Mouse (Mus musculus) frontal cortex, postnatal 25 days (tissue): ENCODE results near the gene Gm43518.

Source experiments
- DNase-seq, 2 experiments: peaks; one replicate each; pipeline ENCODE4 v3.0.0; 2022; ENCODE audit warnings: low spot score in 2 of 2

Gene Gm43518

DNA sequence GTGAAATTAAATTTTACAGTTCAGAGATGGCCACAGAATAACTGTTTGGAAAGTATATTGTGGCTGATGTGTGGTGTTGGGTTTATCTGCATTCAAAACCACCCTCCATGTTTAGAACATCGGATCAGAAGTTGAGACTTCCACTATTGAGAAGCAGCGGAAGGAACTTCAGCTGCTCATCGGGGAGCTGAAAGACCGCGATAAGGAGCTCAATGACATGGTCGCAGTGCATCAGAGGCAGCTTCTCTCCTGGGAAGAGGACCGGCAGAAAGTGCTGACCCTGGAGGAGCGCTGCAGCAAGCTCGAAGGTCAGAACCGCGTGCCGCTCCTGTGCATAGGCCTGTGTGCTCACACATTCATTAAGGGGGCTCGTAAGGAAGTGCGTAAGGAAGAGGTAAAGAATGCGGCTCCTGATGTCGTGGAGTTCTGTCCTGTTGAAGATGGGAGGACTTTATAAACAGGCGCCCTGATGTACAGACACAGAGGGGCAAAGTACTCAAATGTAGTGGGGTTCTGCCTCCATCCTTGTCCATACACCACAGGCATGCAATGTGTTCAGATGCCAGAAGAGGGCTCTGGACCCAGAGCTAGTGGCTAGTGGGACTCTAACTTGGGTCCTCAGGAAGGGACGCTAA lies 6.9 kb downstream of the Gm43518 start:
- no peak for DNase-seq

DNA sequence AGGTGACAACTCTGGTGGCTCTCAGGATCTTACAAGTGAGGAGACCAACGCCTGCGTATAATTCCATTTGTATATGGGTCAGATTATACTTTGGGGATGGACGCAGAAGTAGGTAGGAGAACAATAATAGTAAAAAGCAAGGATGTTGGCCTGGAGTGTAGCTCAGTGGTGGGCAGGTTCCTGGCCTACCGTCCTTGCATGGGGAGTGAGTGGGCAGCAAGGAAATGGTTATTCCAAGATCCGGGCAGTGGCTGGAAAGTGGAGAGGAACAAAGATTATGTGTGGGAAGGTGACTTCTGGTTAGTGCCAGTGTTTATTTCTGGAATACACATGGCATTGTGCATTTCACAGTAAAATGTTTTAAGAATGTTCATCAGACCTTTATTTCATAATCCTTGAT lies 8.7 kb downstream of the Gm43518 start:
- no peak for DNase-seq

DNA sequence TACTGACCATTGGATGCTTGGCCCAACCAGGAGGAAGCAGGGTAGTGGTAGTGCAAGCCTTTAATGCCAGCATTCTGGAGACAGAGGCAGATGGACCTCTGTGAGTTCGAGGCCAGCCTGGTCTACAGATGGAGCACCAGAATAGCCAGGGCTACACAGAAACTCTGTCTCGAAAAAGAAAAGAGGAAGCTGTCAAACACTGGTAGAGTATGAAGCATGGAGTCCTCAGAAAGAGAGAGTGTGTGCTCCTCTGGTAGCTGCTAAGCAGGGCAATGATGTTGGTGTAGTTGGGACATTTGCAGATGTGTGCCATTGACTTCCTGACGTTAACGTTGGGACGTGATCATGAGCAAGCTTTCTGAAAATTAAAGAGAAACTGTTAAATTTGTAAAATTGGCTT lies 11.3 kb downstream of the Gm43518 start:
- DNase-seq = no peak

DNA sequence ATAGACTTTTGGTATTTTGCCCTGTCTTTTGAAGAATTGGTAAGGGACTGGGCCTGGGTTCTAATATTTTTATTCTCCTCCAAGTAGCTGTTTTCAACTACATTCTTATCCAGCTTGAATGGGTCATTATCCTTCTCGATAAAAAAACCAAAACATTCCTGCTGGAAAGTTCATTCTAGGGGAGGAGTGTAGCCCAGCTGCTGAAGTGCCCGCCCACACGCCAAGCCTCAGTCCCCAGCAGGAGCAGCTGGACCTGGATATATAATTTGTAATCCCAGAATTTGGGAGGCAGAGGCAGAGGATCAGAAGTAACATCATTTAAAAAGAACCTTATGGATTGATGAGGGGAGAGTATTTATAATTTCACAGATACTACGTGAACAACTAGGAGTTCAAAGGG lies 19.3 kb downstream of the Gm43518 start:
- no peak for DNase-seq

DNA sequence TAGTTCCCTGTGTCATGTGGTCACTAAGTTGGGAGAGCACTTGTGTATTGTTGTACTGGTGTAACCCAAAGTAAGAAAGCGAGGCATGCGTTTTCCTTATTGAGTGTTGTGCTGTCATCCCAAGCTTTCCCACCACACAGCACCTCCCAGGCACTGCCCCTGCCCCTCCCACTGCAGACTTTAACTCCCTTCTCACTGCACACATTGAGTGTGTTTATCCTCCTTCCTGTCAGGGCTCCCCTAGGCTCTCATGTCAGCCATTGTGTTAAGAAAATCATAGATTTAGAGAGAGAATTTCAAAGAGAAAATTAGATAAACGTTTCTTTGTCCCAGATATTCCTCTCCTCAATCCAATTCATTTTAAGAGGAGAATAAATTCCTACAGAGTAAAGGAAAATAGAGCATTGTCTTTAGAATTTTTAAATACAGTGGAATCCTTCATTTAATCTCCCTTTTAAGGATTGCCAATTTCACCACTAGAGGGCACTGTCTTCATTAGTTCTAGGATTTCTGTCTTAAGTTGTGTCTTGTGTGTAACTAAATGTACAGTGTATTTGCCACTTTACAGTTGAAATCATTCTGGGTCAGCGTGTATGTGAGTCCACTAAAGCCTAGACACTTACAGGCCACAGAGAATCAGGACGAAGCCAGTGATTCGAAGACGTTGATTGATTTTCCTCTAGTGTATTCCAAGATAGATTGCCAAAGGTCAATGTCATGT lies 20.0 kb downstream of the Gm43518 start:
- no peak for DNase-seq

DNA sequence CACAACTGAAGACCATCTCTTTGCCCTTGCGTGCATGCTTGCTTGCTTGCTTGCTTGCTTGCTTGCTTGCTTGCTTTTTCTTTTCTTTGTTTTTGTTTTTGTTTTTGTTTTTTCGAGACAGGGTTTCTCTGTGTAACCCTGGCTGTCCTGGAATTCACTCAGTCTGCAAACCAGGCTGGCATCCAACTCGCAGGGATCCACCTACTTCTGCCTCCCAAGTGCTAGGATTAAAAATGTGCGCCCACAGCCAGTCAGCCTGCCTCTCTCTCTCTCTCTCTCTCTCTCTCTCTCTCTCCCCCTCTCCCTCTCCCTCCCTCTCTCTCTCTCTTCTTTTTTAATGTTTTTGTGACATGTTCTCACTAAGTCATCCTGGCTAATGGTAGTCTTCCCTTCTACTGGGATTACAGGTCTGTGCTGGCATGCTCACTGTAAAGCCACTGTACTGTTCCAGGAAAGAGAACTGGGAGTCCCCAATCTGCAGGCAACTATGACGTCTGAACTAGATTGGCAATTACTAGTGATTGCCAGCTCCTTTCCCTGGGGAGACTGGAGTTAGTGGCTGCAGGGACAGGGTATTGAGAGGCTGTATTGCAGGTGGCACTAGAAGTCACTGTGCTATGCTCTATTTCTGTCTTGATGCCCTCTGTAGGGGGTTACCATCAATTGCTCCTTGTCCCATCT lies 25.3 kb downstream of the Gm43518 start:
- DNase-seq = no peak

DNA sequence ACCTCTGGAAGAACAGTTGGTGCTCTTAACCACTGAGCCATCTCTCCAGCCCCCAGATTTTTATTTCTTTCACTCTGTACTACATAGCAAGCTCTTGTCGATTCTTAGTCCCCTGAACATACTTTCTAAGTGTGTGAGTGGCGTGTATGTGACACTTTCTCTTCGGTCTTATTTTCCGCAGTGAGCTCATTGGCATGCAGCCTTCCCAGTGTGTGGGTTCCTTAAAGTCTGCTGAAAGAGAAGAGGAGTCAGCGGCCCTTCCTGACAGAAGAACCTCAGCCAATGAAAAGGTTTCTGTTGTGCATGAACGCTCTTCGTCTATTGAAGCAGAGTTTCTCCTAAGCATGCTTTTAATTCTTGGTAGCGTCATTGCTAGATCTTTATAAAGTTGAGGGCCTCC lies 30.0 kb downstream of the Gm43518 start:
- DNase-seq = no peak

DNA sequence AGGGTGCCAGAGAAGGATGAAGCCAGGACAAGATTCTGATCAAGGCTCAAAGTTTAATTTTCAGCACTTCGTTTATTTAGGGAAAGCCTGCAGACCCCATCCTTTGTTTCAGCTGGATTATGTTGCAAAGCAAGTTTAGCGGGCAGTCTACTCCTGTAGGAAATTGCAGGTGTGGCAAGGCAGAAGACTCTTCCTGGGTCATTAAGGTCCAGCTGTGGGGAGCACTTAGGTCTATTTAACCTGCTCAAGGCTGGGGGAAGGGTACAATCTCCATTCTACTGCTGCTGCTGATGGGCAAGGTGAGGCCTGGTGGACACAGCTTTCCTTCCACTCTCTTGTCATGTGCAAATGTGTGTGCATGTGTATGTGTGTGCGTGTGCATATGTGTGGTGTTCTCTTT lies 31.8 kb downstream of the Gm43518 start:
- DNase-seq = no peak

DNA sequence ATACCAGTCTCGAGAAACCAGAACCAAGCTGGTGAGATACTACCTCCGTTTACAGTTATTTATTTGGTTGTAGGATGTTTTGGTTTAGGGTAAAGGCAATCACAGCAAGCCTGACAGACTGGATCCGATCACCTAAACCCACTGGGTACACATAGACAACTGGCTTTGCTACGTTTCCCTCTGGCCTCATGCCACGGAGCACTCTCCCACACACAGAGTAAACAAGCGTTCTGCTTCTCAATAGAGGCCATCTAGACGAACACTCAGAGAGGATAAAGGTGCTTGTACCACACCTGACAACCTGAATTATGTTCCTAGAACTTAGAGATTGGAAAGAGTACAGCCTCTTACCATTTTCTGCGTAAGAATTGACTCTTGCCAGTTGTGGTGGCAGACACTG lies 32.9 kb downstream of the Gm43518 start:
- DNase-seq = no peak

DNA sequence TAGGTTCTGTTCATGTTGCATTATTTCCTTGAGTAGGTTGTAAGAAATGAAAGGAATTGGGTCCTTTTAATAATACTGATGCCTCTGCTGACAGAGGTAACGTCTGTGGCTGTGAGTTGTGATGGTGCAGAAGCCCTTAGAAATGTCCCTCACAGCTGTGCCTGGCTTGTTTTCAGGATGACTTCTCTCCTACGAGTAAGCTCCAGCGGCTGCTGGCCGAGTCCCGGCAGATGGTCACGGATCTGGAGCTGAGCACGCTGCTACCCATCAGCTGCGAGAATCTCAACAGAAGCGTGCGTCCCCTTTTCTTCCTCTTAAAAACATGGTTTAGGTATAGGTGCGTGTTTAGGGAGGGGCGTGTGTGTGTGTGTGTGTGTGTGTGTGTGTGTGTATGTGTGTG lies 33.8 kb downstream of the Gm43518 start:
- DNase-seq = no peak

DNA sequence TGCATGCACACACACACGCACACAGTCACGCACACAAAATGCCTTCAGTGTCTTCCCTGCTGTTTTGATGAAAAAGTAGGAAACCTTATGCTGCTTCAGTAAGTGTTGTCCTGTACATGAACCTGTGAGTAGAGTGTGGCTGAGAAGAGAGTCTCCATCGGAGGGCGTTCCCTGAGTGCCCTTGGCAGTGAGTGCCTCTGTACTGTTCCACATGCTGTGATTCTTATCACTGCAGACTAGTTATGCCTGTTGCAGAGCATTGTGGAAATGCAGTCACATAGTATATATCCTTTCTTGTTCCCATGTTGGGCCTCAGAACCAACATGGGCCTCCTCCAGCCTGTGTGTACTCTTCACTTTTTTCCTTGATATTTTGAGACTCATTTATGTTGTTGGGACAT lies 37.0 kb downstream of the Gm43518 start:
- no peak for DNase-seq

DNA sequence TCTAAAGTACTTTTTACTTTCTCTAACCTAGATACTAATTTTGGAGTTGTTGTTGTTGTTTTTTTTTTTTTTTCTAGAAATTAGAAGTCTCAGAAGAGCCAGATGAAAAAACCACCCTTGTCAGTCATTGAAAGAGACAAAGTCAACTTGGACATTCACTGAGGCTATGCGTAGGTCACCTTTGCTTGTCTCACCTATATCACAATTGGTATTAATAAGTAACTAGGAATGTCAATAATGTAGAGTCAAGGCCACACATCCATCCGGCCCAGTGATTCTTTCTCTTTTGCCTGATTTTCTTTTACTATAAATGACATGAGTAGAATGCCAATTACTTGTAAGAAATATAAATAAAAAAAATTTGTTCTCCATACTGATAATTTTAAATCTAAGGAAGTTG lies 39.5 kb downstream of the Gm43518 start:
- DNase-seq = no peak

DNA sequence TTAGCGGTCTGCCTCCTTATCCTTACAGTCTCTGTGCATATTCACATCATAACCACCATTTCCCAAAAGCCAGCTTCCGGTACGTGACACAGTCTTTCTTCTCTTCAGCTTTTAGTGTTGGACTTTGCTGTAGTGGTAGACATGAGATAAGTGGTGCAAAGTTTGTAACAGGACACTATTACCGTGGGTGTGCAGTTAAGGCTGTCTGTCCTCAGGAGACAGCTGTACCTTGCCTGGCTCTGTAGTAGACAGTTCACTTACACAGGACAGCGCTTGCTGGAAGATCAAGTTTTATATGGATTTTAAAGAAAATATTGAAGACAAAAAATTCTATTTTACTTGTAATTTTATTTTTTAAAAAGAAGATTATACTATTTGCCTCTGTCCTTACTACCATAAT lies 41.2 kb downstream of the Gm43518 start:
- DNase-seq = no peak

DNA sequence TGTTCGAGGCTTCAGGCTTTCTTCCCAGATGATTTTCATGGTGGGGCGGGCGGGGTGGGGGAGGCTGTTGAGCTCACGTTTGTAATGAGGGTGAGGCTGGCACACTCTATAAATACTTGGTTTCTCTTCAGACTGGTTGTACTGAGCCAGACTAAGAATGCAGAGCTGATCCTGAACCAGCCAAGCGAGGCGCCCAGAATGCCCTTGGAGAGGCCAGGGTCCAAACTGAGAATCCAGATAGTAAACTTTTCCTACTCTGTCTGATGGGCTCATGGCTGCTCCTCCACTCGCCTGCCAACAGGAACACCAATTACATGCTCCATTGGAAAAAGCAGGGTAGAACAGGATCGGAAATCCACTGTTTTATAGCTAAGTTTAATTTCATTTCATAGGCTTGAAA lies 42.0 kb downstream of the Gm43518 start:
- no peak for DNase-seq

DNA sequence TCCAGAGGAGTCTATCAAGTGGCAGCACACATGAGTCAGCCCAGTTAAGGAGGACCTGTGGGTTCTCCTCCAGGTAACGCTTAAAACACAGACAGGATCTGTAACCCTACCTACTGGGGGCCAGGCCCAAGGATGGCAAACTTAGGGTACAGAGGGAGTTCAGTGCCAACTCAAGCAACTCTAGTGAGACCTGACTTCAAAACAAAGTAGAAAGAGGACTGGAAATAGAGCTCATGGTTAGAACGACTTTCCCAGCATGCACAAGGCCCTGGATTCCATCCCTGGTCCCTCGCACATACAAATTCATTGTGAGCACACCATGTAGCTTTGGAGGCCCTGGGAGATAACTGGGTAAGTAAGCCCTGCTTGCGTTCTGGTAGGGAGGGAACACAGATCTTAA lies 43.4 kb downstream of the Gm43518 start:
- no peak for DNase-seq

DNA sequence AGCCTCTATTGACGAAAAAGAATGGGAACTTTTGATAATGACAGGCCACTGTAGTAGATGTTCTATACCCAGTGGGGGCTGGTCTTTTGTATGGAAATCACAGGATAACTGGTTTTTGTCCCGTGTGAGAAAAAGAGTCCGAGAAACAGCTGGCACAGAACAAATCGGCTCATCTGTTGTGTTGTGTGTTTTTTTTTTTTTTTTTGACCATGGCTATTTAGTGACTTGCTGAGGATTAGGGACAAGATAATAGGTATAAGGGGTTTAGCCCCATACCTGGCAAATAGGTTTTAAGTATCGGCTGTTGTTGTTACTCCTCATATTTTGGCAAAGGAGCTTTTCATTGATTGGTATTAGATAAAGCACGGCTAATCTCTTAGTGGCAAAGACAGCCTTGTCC lies 45.2 kb downstream of the Gm43518 start:
- no peak for DNase-seq

DNA sequence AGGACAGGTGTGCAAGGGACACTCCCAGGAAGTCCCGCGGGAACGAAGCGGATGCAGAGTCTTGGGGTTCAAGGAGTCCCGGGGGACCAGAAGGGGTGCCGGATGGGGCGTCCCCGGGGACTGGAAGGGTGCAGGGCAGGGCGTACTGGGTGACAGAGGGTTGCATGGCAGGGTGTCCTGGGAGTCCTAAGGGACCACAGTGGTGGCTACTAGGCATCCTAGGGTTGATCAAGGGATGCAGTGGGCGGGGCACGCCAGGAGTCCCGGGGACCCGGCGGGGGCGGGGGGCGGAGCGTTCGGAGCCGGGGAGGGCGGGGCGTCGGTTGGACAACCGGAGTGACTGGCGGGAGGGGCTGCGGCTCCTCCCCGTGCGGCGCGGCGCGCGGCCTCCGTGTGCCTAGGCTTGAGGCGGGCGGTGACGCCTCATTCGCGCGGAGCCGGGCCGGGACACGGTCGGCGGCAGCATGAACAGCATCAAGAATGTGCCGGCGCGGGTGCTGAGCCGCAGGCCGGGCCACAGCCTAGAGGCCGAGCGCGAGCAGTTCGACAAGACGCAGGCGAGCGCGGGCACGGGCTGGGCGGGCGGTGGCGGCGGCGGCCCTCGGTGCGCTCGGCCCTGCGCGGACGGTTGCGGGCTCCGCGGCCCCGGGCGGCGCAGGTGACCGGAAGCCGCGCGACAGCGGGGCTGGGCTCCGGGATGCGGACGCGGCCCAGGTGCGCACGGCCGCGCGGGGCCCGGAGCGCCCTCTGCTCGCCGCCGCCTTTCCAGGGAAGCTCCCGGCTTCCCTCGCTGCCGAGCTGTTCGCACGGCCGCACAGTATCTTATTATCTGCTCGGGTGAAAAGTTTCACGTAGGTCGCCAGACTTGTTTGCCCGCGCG lies 46.3 kb downstream of the Gm43518 start, which contains the start of gene Hip1r:
TSS of gene Hip1r (plus strand) at position 330 of the 880 bp plus-strand sequence.
- DNase-seq = peak in 1 of 2 experiments; percentile 58

DNA sequence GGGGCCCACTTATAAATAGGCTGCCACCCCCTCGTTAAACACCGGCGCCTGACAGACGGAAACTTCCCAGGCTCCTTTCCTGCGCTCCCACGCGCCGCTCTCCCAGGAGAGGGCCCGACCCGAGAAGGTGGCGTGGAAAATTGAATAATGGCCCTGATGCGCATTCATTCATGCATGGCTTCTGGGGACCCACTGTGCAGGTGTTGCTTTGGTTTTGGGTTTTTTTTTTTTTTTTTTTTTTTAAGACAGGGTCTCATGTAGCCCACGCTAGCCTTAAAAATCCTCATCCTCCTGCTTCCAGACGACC lies 46.9 kb downstream of the Gm43518 start:
- no peak for DNase-seq

DNA sequence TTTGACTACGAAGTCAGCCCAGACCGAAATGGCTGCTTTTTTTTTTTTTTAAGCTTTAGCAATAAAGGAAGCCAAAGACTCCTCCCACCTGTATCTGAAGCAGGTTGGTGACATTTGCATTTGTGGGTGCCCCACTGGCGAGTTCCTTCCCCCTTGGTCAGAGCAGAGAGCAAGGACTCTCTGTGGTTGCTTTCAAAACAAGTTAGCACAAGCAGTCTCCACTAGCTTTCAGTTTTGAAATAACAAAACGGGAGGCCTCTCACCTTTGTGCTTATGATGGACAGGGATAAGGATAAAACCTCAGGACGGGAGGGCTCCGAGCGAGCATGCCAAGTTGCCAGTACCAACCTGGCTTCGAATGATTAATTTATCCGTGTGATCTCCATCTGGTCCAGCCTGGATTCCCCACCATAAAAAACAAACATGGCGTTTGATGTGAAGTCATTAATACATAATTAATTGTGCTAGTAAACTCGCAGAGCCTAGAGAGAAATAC lies 47.4 kb downstream of the Gm43518 start:
- DNase-seq = no peak

DNA sequence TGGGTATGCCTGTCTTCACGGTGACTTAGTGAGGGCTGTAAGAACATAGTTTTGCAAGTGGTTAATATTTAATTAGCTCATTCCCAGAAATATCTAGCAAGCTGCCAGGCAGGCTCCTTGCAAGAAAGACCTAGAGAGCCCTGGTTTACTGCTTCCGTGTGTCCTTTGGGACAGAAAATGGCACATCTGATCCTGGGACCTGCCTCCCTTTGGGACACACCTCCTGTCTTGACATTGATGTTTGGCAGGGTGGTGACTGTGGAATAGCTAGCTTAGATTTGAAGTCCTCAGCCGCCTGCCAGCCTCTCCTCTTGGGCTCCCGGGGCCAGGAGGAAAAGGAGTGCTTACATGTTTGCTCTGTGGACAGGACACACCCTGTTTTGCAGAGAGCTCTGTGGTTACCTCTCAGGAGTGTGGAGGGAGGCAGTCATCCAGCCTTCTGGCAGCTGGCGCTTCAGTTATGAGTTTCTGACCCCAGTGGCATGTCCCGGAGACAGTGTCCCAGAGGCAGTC lies 48.5 kb downstream of the Gm43518 start:
- DNase-seq = no peak

DNA sequence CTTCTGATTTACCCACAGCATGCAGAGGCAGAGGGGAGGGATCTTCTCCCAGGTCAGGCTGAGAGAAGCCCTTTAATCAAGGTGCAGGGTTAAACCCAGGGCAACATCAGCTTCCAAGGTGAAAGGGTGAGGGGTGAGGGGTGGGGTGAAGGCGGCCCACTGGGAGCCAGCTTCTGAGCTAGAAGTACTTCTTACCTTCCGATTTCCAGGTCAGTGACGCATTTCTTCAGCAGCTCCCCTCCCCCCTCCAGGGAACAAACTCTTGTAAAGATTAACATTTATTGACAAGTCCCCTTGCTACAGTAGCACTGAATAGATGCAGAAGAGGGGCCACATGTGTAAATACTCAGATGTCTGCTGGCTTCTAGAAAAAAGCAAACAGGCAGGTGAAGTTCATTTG lies 50.0 kb downstream of the Gm43518 start:
- no peak for DNase-seq

DNA sequence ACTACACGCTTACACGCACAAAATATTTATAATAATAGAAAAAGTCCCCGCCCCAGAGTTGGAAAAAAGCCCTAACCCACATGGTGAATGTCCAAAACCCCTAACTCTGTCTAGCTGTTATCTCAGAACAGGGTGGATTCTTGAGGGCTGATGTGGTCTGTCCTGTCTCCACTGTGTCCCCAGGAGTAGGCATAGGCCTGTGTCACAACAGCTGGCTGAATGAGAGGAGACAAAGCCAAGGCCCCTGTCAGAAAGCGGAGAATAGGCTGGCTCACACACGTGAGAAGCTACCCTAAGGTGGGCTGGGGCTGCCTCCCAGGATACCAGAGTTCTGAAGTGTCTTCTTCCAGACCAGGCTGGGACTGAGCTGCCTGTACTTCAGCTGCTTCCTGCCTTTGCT lies 50.9 kb downstream of the Gm43518 start:
- DNase-seq = no peak
